Mouse (Mus musculus) cortical plate, adult 2 months (tissue): ENCODE measurements around the gene Gtf2i.

Source experiments
- CTCF ChIP-seq: fragments of 200-500 bp; IDR thresholded peaks from 2 replicates; pipeline ENCODE4 v1.5.1; 2011; ENCODE audit warnings: mild to moderate bottlenecking, control low read depth, low read length; ENCODE audit not compliant: insufficient read depth; ENCODE audit errors: extremely low read depth
- POLR2A ChIP-seq: fragments of 200-500 bp; IDR thresholded peaks from 2 replicates; pipeline ENCODE4 v1.6.1; 2011; ENCODE audit warnings: mild to moderate bottlenecking, low read length, control low read depth; ENCODE audit not compliant: insufficient read depth; ENCODE audit errors: extremely low read depth

- TF ChIP-seq POLR2A (peak; percentile 48; the same call in 1 of the 2 replicates), CTCF (no peak)
These were observed 1.7 kb downstream of the Gtf2i start for GRCm38 (mm10) chr5:134312691-134313450.
